Mouse (Mus musculus) heart, postnatal 0 days (tissue): ENCODE results near the gene Cpd. TPM values are rescaled to one million over a fixed set of nuclear protein-coding genes. Genes with fewer than 3 reads are reported as not detected.
A peak's percentile ranks its signal among the peaks of the same experiment; 100 is the strongest.

ENCODE experiments used
- ATAC-seq: fragments of 200-750 bp; cut with Nextera tagmentation; 2 replicates; pipeline ENCODE4 v1.8.0; 2017; ENCODE audit warnings: low read depth, moderate number of reproducible peaks, moderate library complexity; ENCODE audit not compliant: insufficient read depth
- DNase-seq: peaks from one replicate; pipeline ENCODE4 v3.0.0-alpha.2; 2016; ENCODE audit warnings: low spot score
- H3K27ac ChIP-seq: fragments of 300-500 bp; sonication (generic); 2 replicates; pipeline ENCODE4 v1.5.1; 2014; ENCODE audit warnings: low read depth, mild to moderate bottlenecking
- H3K27me3 ChIP-seq: fragments of 300-500 bp; sonication (generic); 2 replicates; pipeline ENCODE4 v1.6.1; 2014; ENCODE audit warnings: low read length, mixed read lengths; ENCODE audit not compliant: control insufficient read depth, insufficient read depth
- H3K36me3 ChIP-seq: fragments of 300-500 bp; sonication (generic); replicated peaks from 2 replicates; pipeline ENCODE4 v1.6.1; 2014; ENCODE audit warnings: low read length, mixed read lengths; ENCODE audit not compliant: control insufficient read depth, insufficient read depth
- H3K4me1 ChIP-seq: fragments of 300-500 bp; sonication (generic); 2 replicates; pipeline ENCODE4 v1.6.1; 2014; ENCODE audit warnings: antibody characterized with exemption; ENCODE audit not compliant: control insufficient read depth, insufficient read depth
- H3K4me2 ChIP-seq: fragments of 300-500 bp; sonication (generic); 2 replicates; pipeline ENCODE4 v1.6.1; 2014; ENCODE audit warnings: low read depth, mild to moderate bottlenecking, low read length, moderate library complexity
- H3K4me3 ChIP-seq: fragments of 300-500 bp; sonication (generic); 2 replicates; pipeline ENCODE4 v1.5.1; 2014; ENCODE audit warnings: low read depth, low read length
- H3K9ac ChIP-seq: fragments of 300-500 bp; sonication (generic); replicated peaks from 2 replicates; pipeline ENCODE4 v1.6.1; 2014; ENCODE audit warnings: low read depth, low read length, mixed read lengths
- H3K9me3 ChIP-seq: fragments of 300-500 bp; sonication (generic); replicated peaks from 2 replicates; pipeline ENCODE4 v1.6.1; 2016; ENCODE audit warnings: low read length; ENCODE audit not compliant: control insufficient read depth
- CTCF ChIP-seq: IDR thresholded peaks from 2 replicates; pipeline ENCODE4 v1.5.1; 2016; ENCODE audit warnings: antibody characterized with exemption, control low read depth, low read depth
- EP300 ChIP-seq: IDR thresholded peaks from 2 replicates; pipeline ENCODE4 v1.6.1; 2016; ENCODE audit warnings: antibody characterized with exemption, low read depth
- WGBS: fragments of 180-500 bp; shearing (Covaris S2); extraction: QIAGEN DNeasy Blood & Tissue Kit; methylation state at CpG from one replicate; pipeline ENCODE4 v1.1.7; 2014; 5-methylcytosine and 5-hydroxymethylcytosine counted together
- polyA plus RNA-seq: library from polyadenylated mRNA; unstranded; fragments of >200 nt; fragmentation: Nextera tagmentation; extraction: Ambion mirVana; gene quantifications from 2 replicates; pipeline ENCODE4 v1.2.1, GENCODE M21; 2015
- total RNA-seq: library from RNA; depleted of rRNA; stranded (reverse); fragments of >200 nt; gene quantifications from 2 replicates; pipeline ENCODE4 v1.2.3, GENCODE M21; 2014; ENCODE audit warnings: low replicate concordance

The Cpd gene
- total and polyA plus RNA-seq, 2 experiments from 2014 or later: 8.6 to 66.9 TPM

GRCm38 (mm10) chr11:76891738-76892349, 45.0 kb upstream of the Cpd start:
- TF ChIP-seq CTCF (no peak), EP300 (no peak)

DNA sequence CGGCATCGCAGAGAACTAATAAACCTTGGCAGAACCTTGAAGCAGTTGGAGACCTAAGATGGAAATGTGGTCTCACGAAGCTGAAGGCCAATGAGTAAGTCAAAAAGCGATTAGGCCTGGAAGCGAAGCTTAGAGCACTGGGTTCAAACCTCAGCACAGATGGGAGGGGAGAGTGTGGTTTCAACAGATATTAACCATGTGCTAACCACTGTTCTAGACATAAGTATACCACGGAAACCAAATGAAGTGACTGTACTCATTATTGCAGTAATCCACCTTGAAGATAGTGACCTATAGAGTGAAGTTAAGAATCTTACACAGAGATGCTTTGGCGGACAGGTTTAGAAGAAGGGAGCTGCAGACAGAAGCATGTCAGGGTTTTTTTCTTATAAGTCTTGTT, 44.4 kb upstream of the Cpd start:
- 85% methylated on average over 7 of the region's 7 CpGs for WGBS
- no peak overlapping the region for H3K9ac ChIP-seq
- no peak overlapping the region for H3K4me3 ChIP-seq

More at GRCm38 (mm10) chr11:76891738-76892349, 45.0 kb upstream of the Cpd start:
- no peak overlapping the region for H3K4me3 ChIP-seq
- H3K36me3 ChIP-seq: no peaks in the 10 kb centered on the region
- ATAC-seq (no peak), DNase-seq (no peak)
- H3K4me1 ChIP-seq: peaks cover 13% of the 10 kb centered on the region
- H3K4me2 ChIP-seq: no peak overlapping the region
- H3K27me3 ChIP-seq: no peaks in the 10 kb centered on the region
- 75% methylated on average over 4 of the region's 4 CpGs for WGBS
- H3K27ac ChIP-seq: no peak overlapping the region
- H3K9ac ChIP-seq: no peak overlapping the region
- no peaks in the 10 kb centered on the region for H3K9me3 ChIP-seq

GRCm38 (mm10) chr11:76889339-76890164, 42.7 kb upstream of the Cpd start:
- WGBS: 28% methylated on average over 10 of the region's 10 CpGs
- DNase-seq (peak; percentile 42), ATAC-seq (peak; percentile 33; the same call in 1 of the 2 replicates)
- H3K4me3 ChIP-seq: no peak overlapping the region
- no peak overlapping the region for H3K9ac ChIP-seq
- H3K9me3 ChIP-seq: no peaks in the 10 kb centered on the region
- H3K4me1 ChIP-seq: peaks cover 13% of the 10 kb centered on the region
- no peak for TF ChIP-seq EP300
- no peak for TF ChIP-seq CTCF
- H3K27ac ChIP-seq: peak overlapping the region; percentile 69
- H3K4me2 ChIP-seq: no peak overlapping the region; the same call in 1 of the 2 replicates
- H3K27me3 ChIP-seq: no peaks in the 10 kb centered on the region
- no peaks in the 10 kb centered on the region for H3K36me3 ChIP-seq

More for the DNA sequence above, 44.4 kb upstream of the Cpd start:
- no peaks in the 10 kb centered on the region for H3K36me3 ChIP-seq
- no peak overlapping the region for H3K4me2 ChIP-seq
- no peak for ATAC-seq
- H3K9me3 ChIP-seq: no peaks in the 10 kb centered on the region
- no peak for DNase-seq
- no peak for TF ChIP-seq EP300
- no peak for TF ChIP-seq CTCF
- H3K27ac ChIP-seq: peak overlapping the region; percentile 27; the same call in 1 of the 2 replicates
- no peaks in the 10 kb centered on the region for H3K27me3 ChIP-seq
- peaks cover 13% of the 10 kb centered on the region for H3K4me1 ChIP-seq

DNA sequence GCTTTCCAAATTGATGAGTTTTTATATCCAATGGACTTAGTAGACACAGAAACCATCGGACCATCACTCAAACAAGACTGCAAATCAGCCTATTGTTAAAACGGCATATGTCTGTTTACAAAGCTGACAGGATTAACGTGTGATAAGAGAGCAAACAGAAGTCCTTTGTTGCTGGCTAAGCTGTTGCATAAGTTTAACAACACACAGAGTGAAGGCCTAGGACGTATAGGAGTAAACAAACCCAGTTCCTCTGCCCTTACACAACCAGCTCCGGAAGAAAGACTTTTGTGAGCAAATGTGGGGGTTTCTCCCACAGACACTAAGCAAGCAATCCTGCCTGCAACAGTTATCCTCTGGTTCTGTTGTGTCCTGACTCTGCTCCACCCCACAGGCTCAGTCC, 37.6 kb upstream of the Cpd start:
- H3K27me3 ChIP-seq: no peaks in the 10 kb centered on the region
- no peak overlapping the region for H3K9ac ChIP-seq
- no peak overlapping the region for H3K4me2 ChIP-seq
- 48% methylated on average over 5 of the region's 5 CpGs for WGBS
- no peaks in the 10 kb centered on the region for H3K36me3 ChIP-seq
- no peak for TF ChIP-seq EP300
- TF ChIP-seq CTCF: no peak
- no peaks in the 10 kb centered on the region for H3K9me3 ChIP-seq
- no peak for DNase-seq
- H3K27ac ChIP-seq: no peak overlapping the region
- ATAC-seq: no peak
- H3K4me3 ChIP-seq: no peak overlapping the region
- H3K4me1 ChIP-seq: peaks cover under 1% of the 10 kb centered on the region; the same call in 1 of the 2 replicates

- WGBS: 86% methylated on average over 5 of the region's 5 CpGs
- no peak overlapping the region for H3K27ac ChIP-seq
- H3K36me3 ChIP-seq: no peaks in the 10 kb centered on the region
- H3K4me2 ChIP-seq: no peak overlapping the region
- H3K4me3 ChIP-seq: no peak overlapping the region
- no peak for TF ChIP-seq CTCF
- H3K9ac ChIP-seq: no peak overlapping the region
- H3K4me1 ChIP-seq: no peaks in the 10 kb centered on the region
- no peaks in the 10 kb centered on the region for H3K9me3 ChIP-seq
- no peak for DNase-seq
- no peak for ATAC-seq
- no peaks in the 10 kb centered on the region for H3K27me3 ChIP-seq
Observed at GRCm38 (mm10) chr11:76879816-76880215, 33.0 kb upstream of the Cpd start.
